Mouse (Mus musculus) lung, embryonic 16.5 days (tissue): ENCODE data around the gene Olfr212. TPM values are rescaled to one million over a fixed set of nuclear protein-coding genes. Genes with fewer than 3 reads are reported as not detected.
"Not testable (repeated sequence)": the region's sequence is repeated elsewhere in the genome, so short reads cannot be mapped to it uniquely, and the experiment has no call there.

ENCODE experiments used
- ATAC-seq: fragments of 200-750 bp; cut with Nextera tagmentation; 2 replicates; pipeline ENCODE4 v1.8.0; 2017; ENCODE audit warnings: low read depth, mild to moderate bottlenecking, moderate library complexity
- H3K27ac ChIP-seq: fragments of 300-500 bp; sonication (generic); 2 replicates; pipeline ENCODE4 v1.5.1; 2014; ENCODE audit warnings: mild to moderate bottlenecking, control low read depth, low read length
- H3K27me3 ChIP-seq: fragments of 300-500 bp; sonication (generic); 2 replicates; pipeline ENCODE4 v1.6.1; 2014; ENCODE audit warnings: low read depth, low read length, mixed read lengths; ENCODE audit not compliant: control insufficient read depth, insufficient read depth
- H3K36me3 ChIP-seq: fragments of 300-500 bp; sonication (generic); 2 replicates; pipeline ENCODE4 v1.6.1; 2014; ENCODE audit warnings: low read length; ENCODE audit not compliant: control insufficient read depth, insufficient read depth
- H3K4me1 ChIP-seq: fragments of 300-500 bp; sonication (generic); replicated peaks from 2 replicates; pipeline ENCODE4 v1.6.1; 2014; ENCODE audit warnings: low read length, mixed read lengths; ENCODE audit not compliant: control insufficient read depth, insufficient read depth
- H3K4me2 ChIP-seq: fragments of 300-500 bp; sonication (generic); 2 replicates; pipeline ENCODE4 v1.6.1; 2014; ENCODE audit warnings: low read depth, low read length, control low read depth
- H3K4me3 ChIP-seq: fragments of 300-500 bp; sonication (generic); 2 replicates; pipeline ENCODE4 v1.5.1; 2014; ENCODE audit warnings: mild to moderate bottlenecking, low read length, control low read depth
- H3K9ac ChIP-seq: fragments of 300-500 bp; sonication (generic); 2 replicates; pipeline ENCODE4 v1.6.1; 2014; ENCODE audit warnings: low read length, control low read depth
- H3K9me3 ChIP-seq: fragments of 300-500 bp; sonication (generic); 2 replicates; pipeline ENCODE4 v1.6.1; 2016; ENCODE audit warnings: low read length; ENCODE audit not compliant: control insufficient read depth
- WGBS: fragments of 180-500 bp; shearing (Covaris S2); extraction: QIAGEN DNeasy Blood & Tissue Kit; methylation state at CpG from one replicate; pipeline ENCODE4 v1.1.7; 2014; 5-methylcytosine and 5-hydroxymethylcytosine counted together
- polyA plus RNA-seq: library from polyadenylated mRNA; unstranded; fragments of >200 nt; fragmentation: Nextera tagmentation; extraction: Ambion mirVana; gene quantifications from 2 replicates; pipeline ENCODE4 v1.2.1, GENCODE M21; 2015

Olfr212 gene
- polyA plus RNA-seq, 1 experiment from 2014 or later = not detected

- no peak overlapping the region for H3K4me3 ChIP-seq
- no peak overlapping the region for H3K4me2 ChIP-seq
- no peaks in the 10 kb centered on the region for H3K27me3 ChIP-seq
- H3K4me1 ChIP-seq = no peaks in the 10 kb centered on the region
- no peaks in the 10 kb centered on the region for H3K36me3 ChIP-seq
- ATAC-seq = no peak
- H3K9ac ChIP-seq = no peak overlapping the region
- no peak overlapping the region for H3K27ac ChIP-seq
- 82% methylated on average over 1 of the region's 1 CpGs for WGBS
- no peaks in the 10 kb centered on the region for H3K9me3 ChIP-seq
These were observed 10.4 kb upstream of the Olfr212 start for GRCm38 (mm10) chr6:116495960-116496359.

DNA sequence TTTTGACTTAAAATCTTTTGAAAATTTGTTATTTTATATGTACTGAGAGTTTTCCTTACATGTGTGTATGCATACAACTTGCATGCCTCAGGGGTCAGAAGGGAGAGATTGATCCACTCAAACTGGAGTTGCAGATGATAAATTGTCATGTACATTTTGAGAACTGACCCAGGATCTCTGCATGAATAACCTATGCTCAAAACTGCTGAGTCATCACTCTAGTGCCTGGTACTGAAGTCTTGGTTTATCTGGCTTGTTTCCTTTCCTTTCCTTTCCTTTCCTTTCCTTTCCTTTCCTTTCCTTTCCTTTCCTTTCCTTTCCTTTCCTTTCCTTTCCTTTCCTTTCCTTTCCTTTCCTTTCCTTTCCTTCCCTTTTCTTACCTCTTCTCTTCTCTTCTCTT, 8.5 kb downstream of the Olfr212 start:
- peaks cover 2% of the 10 kb centered on the region; the same call in 1 of the 2 replicates for H3K9me3 ChIP-seq
- no peak overlapping the region for H3K27ac ChIP-seq
- H3K27me3 ChIP-seq = no peaks in the 10 kb centered on the region
- no peak overlapping the region for H3K9ac ChIP-seq
- H3K4me1 ChIP-seq = no peaks in the 10 kb centered on the region
- no peak overlapping the region for H3K4me2 ChIP-seq
- no peak overlapping the region for H3K4me3 ChIP-seq
- ATAC-seq = no peak
- no peaks in the 10 kb centered on the region for H3K36me3 ChIP-seq

DNA sequence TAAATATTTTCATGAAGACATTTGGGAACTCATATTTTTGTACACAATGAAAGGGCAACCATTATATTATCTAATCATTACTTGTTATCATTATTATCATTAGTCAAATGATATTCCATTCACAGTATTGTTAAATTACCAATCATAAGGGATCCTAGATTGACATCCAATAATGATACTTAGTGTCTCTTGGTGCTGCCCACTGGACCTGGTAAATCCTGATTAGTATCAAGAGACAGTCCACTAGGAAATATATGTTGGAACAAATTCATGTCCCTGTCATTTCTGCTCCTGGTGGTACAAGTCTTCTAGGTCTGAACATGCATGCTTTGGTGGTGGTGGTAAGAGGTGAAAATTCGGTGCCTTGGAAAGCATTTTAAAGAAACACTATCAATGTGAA, 31.8 kb downstream of the Olfr212 start, which contains the start of gene Olfr213:
TSS of gene Olfr213 (plus strand) at position 301 of the 400 bp plus-strand sequence.
- Histone ChIP-seq H3K9me3 (no peaks in the 10 kb centered on the region), H3K4me1 (no peaks in the 10 kb centered on the region), H3K4me2 (no peak within 1 kb of the TSS), H3K9ac (no peak within 1 kb of the TSS), H3K27ac (no peak within 1 kb of the TSS), H3K27me3 (no peaks in the 10 kb centered on the region), H3K36me3 (no peaks in the 10 kb centered on the region), H3K4me3 (no peak within 1 kb of the TSS)
- 81% methylated on average over 1 of the region's 1 CpGs for WGBS
- ATAC-seq = no peak

DNA sequence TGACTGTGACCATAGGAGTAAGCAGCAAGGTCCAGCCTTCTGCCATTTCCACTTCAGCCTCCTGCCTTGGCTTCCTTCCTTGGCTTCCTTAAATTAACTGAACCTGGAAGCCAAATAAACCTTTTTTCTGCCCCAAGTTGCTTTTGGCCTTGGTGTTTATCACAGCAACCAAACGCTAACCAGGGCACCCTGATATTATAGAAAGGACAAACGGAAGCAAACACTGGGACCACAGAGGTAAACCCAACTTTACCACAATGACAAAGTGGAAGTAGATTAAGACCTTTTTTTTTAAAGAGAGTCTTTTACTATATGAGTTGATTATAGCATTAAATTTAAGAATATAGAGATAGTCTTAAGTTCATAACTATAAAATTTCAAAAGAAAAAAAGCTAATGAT, 36.2 kb downstream of the Olfr212 start:
- H3K4me3 ChIP-seq = no peak overlapping the region
- no peak overlapping the region for H3K9ac ChIP-seq
- H3K27ac ChIP-seq = no peak overlapping the region
- WGBS = 79% methylated on average over 2 of the region's 2 CpGs
- H3K36me3 ChIP-seq = no peaks in the 10 kb centered on the region
- H3K4me1 ChIP-seq = no peaks in the 10 kb centered on the region
- no peak overlapping the region for H3K4me2 ChIP-seq
- no peak for ATAC-seq
- H3K27me3 ChIP-seq = no peaks in the 10 kb centered on the region
- H3K9me3 ChIP-seq = no peaks in the 10 kb centered on the region

DNA sequence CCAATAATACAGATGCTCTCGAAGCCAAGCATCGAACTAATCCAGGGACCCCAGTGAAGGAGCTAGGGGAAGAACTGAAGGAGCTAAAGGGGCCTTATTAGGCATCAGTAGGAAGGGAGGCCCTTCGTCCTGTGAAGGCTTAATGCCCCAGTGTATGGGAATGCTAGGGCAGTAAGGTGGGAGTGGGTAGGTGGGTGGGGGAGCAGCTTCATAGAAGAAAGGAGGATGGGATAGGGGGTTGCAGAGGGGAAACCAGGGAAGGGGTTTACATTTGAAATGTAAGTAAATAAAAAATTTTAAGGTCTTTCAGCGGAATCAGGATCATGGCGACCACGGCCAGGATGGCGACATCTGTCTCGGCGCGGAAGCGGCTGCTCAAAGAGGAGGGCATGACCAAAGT, 44.5 kb downstream of the Olfr212 start, which contains the start of gene Gm5580:
TSS of gene Gm5580 (plus strand) at position 301 of the 400 bp plus-strand sequence.
- not testable (repeated sequence) for H3K27ac ChIP-seq, H3K4me2 ChIP-seq, H3K36me3 ChIP-seq, H3K27me3 ChIP-seq, H3K4me3 ChIP-seq, H3K9me3 ChIP-seq, H3K9ac ChIP-seq, ATAC-seq, H3K4me1 ChIP-seq
- WGBS = 94% methylated on average over 11 of the region's 11 CpGs

GRCm38 (mm10) chr6:116553935-116554334, 47.6 kb downstream of the Olfr212 start, which contains the start of gene Olfr214:
Gene Olfr214 (plus strand): TSS chr6:116554235.
- H3K27ac ChIP-seq = no peak within 1 kb of the TSS
- ATAC-seq = no peak
- no peaks in the 10 kb centered on the region for H3K27me3 ChIP-seq
- no peak within 1 kb of the TSS for H3K4me2 ChIP-seq
- WGBS = 66% methylated on average over 1 of the region's 1 CpGs
- H3K36me3 ChIP-seq = no peaks in the 10 kb centered on the region
- no peaks in the 10 kb centered on the region for H3K4me1 ChIP-seq
- no peaks in the 10 kb centered on the region for H3K9me3 ChIP-seq
- H3K9ac ChIP-seq = no peak within 1 kb of the TSS
- no peak within 1 kb of the TSS for H3K4me3 ChIP-seq

DNA sequence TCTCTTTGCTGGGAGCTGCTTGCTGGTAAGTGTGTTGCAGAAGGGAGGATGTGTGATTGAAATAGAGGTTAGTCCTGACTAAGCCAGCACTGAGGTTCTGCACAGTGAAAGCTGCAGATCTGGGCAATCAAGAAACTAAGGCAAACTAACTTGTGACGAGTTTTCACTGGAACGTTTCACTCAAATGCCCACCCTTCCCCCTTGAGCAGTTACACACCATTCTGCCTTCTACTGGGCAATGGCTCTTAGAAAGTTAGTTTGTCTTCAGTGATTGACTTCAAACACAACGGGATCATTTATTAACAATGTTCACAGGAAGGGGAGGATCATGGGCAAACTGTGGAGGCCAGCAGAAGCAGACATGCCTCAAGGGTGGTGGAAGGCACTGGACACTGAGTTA, 48.6 kb downstream of the Olfr212 start:
- H3K4me1 ChIP-seq = no peaks in the 10 kb centered on the region
- WGBS = 53% methylated on average over 3 of the region's 3 CpGs
- H3K36me3 ChIP-seq = no peaks in the 10 kb centered on the region
- no peaks in the 10 kb centered on the region for H3K27me3 ChIP-seq
- H3K9ac ChIP-seq = no peak overlapping the region
- no peak overlapping the region for H3K4me2 ChIP-seq
- no peak overlapping the region for H3K27ac ChIP-seq
- no peaks in the 10 kb centered on the region for H3K9me3 ChIP-seq
- ATAC-seq = no peak
- no peak overlapping the region for H3K4me3 ChIP-seq

Other genes starting within 250 kb of the Olfr212 start
- 7.1 and 7.6 TPM in 2 replicates for gene Zfand4, start 242.3 kb upstream of the Olfr212 start, polyA plus RNA-seq
- 27.8 and 29.3 TPM in 2 replicates for gene March8, start 168.5 kb upstream of the Olfr212 start, polyA plus RNA-seq
- 0.93 and 1.4 TPM in 2 replicates for gene Alox5, start 45.3 kb upstream of the Olfr212 start, polyA plus RNA-seq
- gene Olfr211, start 17.4 kb upstream of the Olfr212 start, polyA plus RNA-seq = not detected in 2 replicates
- gene Olfr213, start 31.9 kb downstream of the Olfr212 start, polyA plus RNA-seq = not detected in 2 replicates
- 0.45 and 0.89 TPM in 2 replicates for gene Gm5580, start 44.6 kb downstream of the Olfr212 start, polyA plus RNA-seq
- not detected in 2 replicates for gene Olfr214, start 47.7 kb downstream of the Olfr212 start, polyA plus RNA-seq
- gene Olfr215, start 77.7 kb downstream of the Olfr212 start, polyA plus RNA-seq = not detected in 2 replicates
- 146 and 148 TPM in 2 replicates for gene Zfp422, start 122.5 kb downstream of the Olfr212 start, polyA plus RNA-seq
- gene Depp1, start 144.1 kb downstream of the Olfr212 start, polyA plus RNA-seq = 45.0 and 61.1 TPM in 2 replicates
- gene Rassf4, start 167.4 kb downstream of the Olfr212 start, polyA plus RNA-seq = 6.8 and 7.2 TPM in 2 replicates
- gene Tmem72, start 210.4 kb downstream of the Olfr212 start, polyA plus RNA-seq = 0.05 and 0.06 TPM in 2 replicates